Mouse (Mus musculus): Measurements from ENCODE around the gene Olfr724.
"Not testable (repeated sequence)": the region's sequence is repeated elsewhere in the genome, so short reads cannot be mapped to it uniquely, and the experiment has no call there.

The Olfr724 gene

DNA sequence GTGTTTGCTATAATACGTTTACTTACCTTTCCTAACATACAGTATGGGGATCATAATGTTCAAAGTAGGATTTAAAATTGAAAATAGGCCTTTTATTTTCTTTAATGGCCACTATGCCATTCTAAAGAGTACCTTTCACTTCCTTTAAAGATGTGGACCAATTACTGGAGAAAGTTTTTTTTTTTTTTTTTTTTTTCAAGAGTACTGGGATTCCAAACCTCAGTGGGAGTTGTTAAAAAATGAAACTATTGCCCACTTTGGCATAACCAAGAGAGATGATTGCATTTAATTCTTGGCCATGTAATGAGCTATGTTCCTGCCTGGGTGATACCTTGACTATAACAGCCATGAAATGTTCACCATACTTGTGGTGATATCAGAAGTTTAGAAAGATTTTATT is at the start of gene Olfr724:
TSS of gene Olfr724 (minus strand) at position 101 of the 400 bp plus-strand sequence.
- DNase-seq (ENCODE audit: low read depth) = not testable (repeated sequence)

DNA sequence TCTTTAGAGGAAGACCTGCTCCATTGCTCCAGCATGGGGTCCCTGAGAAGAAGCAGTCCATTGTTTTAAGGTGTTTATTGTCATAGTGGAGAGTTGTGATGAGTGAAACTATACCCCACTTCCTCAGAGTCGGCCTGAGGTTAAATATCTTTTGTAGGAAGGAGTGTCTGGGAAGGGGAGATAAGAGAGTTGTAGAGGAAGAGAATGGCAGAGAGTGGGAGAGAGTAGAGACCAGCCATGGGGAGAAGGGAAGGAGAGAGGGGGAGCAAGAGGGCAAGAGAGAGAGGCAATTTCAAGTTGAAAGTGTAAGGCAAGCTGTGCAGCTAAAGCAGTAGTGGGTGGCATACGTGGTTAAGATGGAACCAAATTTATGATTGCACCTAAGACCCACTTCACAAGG is 7.2 kb downstream of the Olfr724 start:
- DNase-seq (ENCODE audit: low read depth) = no peak

DNA sequence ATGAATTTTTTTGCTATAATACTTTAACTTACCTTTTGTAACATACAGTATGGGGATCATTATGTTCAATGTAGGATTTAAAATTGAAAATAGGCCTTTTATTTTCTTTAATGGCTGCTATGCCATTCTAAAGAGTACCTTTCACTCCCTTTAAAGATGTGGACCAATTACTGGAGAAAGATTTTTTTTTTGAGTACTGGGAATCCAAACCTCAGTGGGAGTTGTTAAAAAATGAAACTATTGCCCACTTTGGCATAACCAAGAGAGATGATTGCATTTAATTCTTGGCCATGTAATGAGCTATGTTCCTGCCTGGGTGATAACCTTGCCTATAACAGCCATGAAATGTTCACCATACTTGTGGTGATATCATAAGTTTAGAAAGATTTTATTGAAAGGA is 31.4 kb downstream of the Olfr724 start, which contains the start of gene Olfr723:
TSS of gene Olfr723 (minus strand) at position 101 of the 400 bp plus-strand sequence.
- not testable (repeated sequence) for DNase-seq (ENCODE audit: low read depth)

All from c-Kit-positive CD71-negative TER-119-negative erythroid progenitor cells, embryonic 14.5 days (primary cell).